Mouse (Mus musculus) liver, embryonic 14.5 days (tissue): ENCODE results near the gene Krcc1. TPM values are rescaled to one million over a fixed set of nuclear protein-coding genes. Genes with fewer than 3 reads are reported as not detected.

Source experiments
- ATAC-seq: fragments of 200-750 bp; cut with Nextera tagmentation; 2 replicates; pipeline ENCODE4 v1.8.0; 2017; ENCODE audit warnings: moderate number of reproducible peaks, mild to moderate bottlenecking, moderate library complexity; ENCODE audit not compliant: insufficient read depth
- DNase-seq, 3 experiments: peaks; one replicate each; pipeline ENCODE4 v3.0.0-alpha.2; 2012 to 2013; ENCODE audit warnings: low read depth in 3 of 3, low spot score in 3 of 3
- H3K27ac ChIP-seq: fragments of 300-500 bp; sonication (generic); 2 replicates; pipeline ENCODE4 v1.5.1; 2014; ENCODE audit warnings: moderate library complexity, mild to moderate bottlenecking, control low read depth, inconsistent platforms
- H3K27me3 ChIP-seq: fragments of 300-500 bp; sonication (generic); 2 replicates; pipeline ENCODE4 v1.6.1; 2014; ENCODE audit warnings: mild to moderate bottlenecking, low read length, moderate library complexity; ENCODE audit not compliant: control insufficient read depth, insufficient read depth
- H3K36me3 ChIP-seq: fragments of 300-500 bp; sonication (generic); replicated peaks from 2 replicates; pipeline ENCODE4 v1.6.1; 2014; ENCODE audit warnings: low read depth; ENCODE audit not compliant: control insufficient read depth, insufficient read depth
- H3K4me1 ChIP-seq, 2 experiments: fragments of 200-500 bp in 1 of 2; fragments of 300-500 bp in 1 of 2; sonication (generic) in 1 of 2; replicated peaks; 2 replicates each; pipeline ENCODE4 v1.6.1; 2012 to 2014; ENCODE audit warnings: antibody characterized with exemption in 1 of 2, inconsistent platforms in 1 of 2, low read length in 1 of 2; ENCODE audit not compliant: control insufficient read depth in 2 of 2, insufficient read depth in 2 of 2
- H3K4me2 ChIP-seq: fragments of 300-500 bp; sonication (generic); 2 replicates; pipeline ENCODE4 v1.6.1; 2014; ENCODE audit warnings: low read depth, mild to moderate bottlenecking, control low read depth, moderate library complexity
- H3K4me3 ChIP-seq, 2 experiments: fragments of 200-500 bp in 1 of 2; fragments of 300-500 bp in 1 of 2; sonication (generic) in 1 of 2; 2 replicates each; pipeline ENCODE4 v1.5.1; 2012 to 2014; ENCODE audit warnings: low read depth in 2 of 2, low read length in 2 of 2, mild to moderate bottlenecking in 2 of 2, control low read depth in 1 of 2, inconsistent platforms in 1 of 2, moderate library complexity in 1 of 2; ENCODE audit not compliant: insufficient read depth in 1 of 2
- H3K9ac ChIP-seq: fragments of 300-500 bp; sonication (generic); replicated peaks from 2 replicates; pipeline ENCODE4 v1.6.1; 2014; ENCODE audit warnings: mild to moderate bottlenecking, control low read depth, moderate library complexity
- H3K9me3 ChIP-seq: fragments of 300-500 bp; sonication (generic); 2 replicates; pipeline ENCODE4 v1.6.1; 2016; ENCODE audit warnings: low read length, mixed read lengths; ENCODE audit not compliant: control insufficient read depth
- CTCF ChIP-seq: IDR thresholded peaks from 2 replicates; pipeline ENCODE4 v1.5.1; 2016; ENCODE audit warnings: antibody characterized with exemption, low read depth, control low read depth
- EP300 ChIP-seq: IDR thresholded peaks from 2 replicates; pipeline ENCODE4 v1.6.1; 2016; ENCODE audit warnings: antibody characterized with exemption, low read depth
- WGBS: fragments of 180-500 bp; shearing (Covaris S2); extraction: QIAGEN DNeasy Blood & Tissue Kit; methylation state at CpG from one replicate; pipeline ENCODE4 v1.1.7; 2014; ENCODE audit not compliant: insufficient replicate concordance; 5-methylcytosine and 5-hydroxymethylcytosine counted together
- polyA plus RNA-seq, 2 experiments: library from polyadenylated mRNA; depleted of rRNA in 1 of 2; stranded (reverse) in 1 of 2; unstranded in 1 of 2; fragments of >200 nt; fragmentation: Nextera tagmentation in 1 of 2; extraction: Ambion mirVana in 1 of 2; gene quantifications; 2 replicates each; pipeline versions ENCODE4 v1.2.1 to v1.2.3; 2012 to 2014

Krcc1 gene
- polyA plus RNA-seq (2012; rRNA removed) = 7.6 and 11.1 TPM in 2 replicates
- polyA plus RNA-seq (2014; fragmentation: Nextera tagmentation; extraction: Ambion mirVana) = 23.0 and 26.4 TPM in 2 replicates

- under 1% methylated on average over 70 of the region's 84 CpGs for WGBS
- H3K9ac ChIP-seq = peak within 1 kb of the TSS; percentile 92
- peak; percentile 92 to 93 (median 92) for DNase-seq
- peak within 1 kb of the TSS; percentile 89 for H3K27ac ChIP-seq
- H3K4me3 ChIP-seq = peak within 1 kb of the TSS; percentile 77 to 90
- H3K36me3 ChIP-seq = no peaks in the 10 kb centered on the region
- ATAC-seq = peak; percentile 90
- no peaks in the 10 kb centered on the region for H3K27me3 ChIP-seq
- TF ChIP-seq CTCF (no peak), EP300 (no peak)
- H3K9me3 ChIP-seq = no peaks in the 10 kb centered on the region
- H3K4me2 ChIP-seq = peak within 1 kb of the TSS; percentile 97
- H3K4me1 ChIP-seq = peaks cover 8 to 19% of the 10 kb centered on the region in 2 experiments
These were observed at the start of gene Krcc1 for GRCm38 (mm10) chr6:71271389-71272315. Gene Krcc1, plus strand, starts transcription at chr6:71271677.

GRCm38 (mm10) chr6:71224184-71224943, 47.1 kb upstream of the Krcc1 start:
- H3K9ac ChIP-seq = no peak overlapping the region
- no peaks in the 10 kb centered on the region for H3K9me3 ChIP-seq
- TF ChIP-seq CTCF (no peak), EP300 (no peak)
- no peaks in the 10 kb centered on the region for H3K36me3 ChIP-seq
- no peaks in the 10 kb centered on the region for H3K27me3 ChIP-seq
- WGBS = 35% methylated on average over 3 of the region's 3 CpGs
- DNase-seq (no peak), ATAC-seq (no peak)
- peaks cover 0 to 5% of the 10 kb centered on the region in 2 experiments; a peak in 1 of 4 replicates for H3K4me1 ChIP-seq
- no peak overlapping the region for H3K4me3 ChIP-seq
- no peak overlapping the region for H3K27ac ChIP-seq
- no peak overlapping the region for H3K4me2 ChIP-seq

GRCm38 (mm10) chr6:71226544-71226943, 44.9 kb upstream of the Krcc1 start:
- H3K9me3 ChIP-seq = no peaks in the 10 kb centered on the region

GRCm38 (mm10) chr6:71227157-71227770, 44.2 kb upstream of the Krcc1 start:
- H3K36me3 ChIP-seq = no peaks in the 10 kb centered on the region
- 42% methylated on average over 7 of the region's 7 CpGs for WGBS
- H3K27ac ChIP-seq = no peak overlapping the region
- ATAC-seq (no peak), DNase-seq (no peak)
- no peak overlapping the region for H3K9ac ChIP-seq
- no peaks in the 10 kb centered on the region for H3K27me3 ChIP-seq
- no peak overlapping the region for H3K4me2 ChIP-seq
- no peaks in the 10 kb centered on the region for H3K9me3 ChIP-seq
- peaks cover 0 to 5% of the 10 kb centered on the region in 2 experiments; a peak in 1 of 4 replicates for H3K4me1 ChIP-seq
- TF ChIP-seq EP300 (no peak), CTCF (no peak)
- no peak overlapping the region for H3K4me3 ChIP-seq

More at GRCm38 (mm10) chr6:71226544-71226943, 44.9 kb upstream of the Krcc1 start:
- H3K9ac ChIP-seq = no peak overlapping the region
- TF ChIP-seq EP300 (no peak), CTCF (no peak)
- H3K27me3 ChIP-seq = no peaks in the 10 kb centered on the region
- H3K4me1 ChIP-seq = peaks cover 0 to 5% of the 10 kb centered on the region in 2 experiments; a peak in 1 of 4 replicates
- no peak overlapping the region for H3K4me3 ChIP-seq
- DNase-seq = no peak
- no peak for ATAC-seq
- H3K4me2 ChIP-seq = no peak overlapping the region
- no peak overlapping the region for H3K27ac ChIP-seq
- no peaks in the 10 kb centered on the region for H3K36me3 ChIP-seq
- WGBS = 57% methylated on average over 6 of the region's 6 CpGs
